Mouse (Mus musculus) gastrocnemius, postnatal 25 days (tissue): ENCODE results near the gene Klhdc4. TPM values are rescaled to one million over a fixed set of nuclear protein-coding genes. Genes with fewer than 3 reads are reported as not detected.

Experiments
- DNase-seq: peaks from one replicate; pipeline ENCODE4 v3.0.0; 2022
- long read RNA-seq, 2 experiments: library from polyadenylated mRNA; stranded (forward); transcript quantifications; one replicate each; pipeline ENCODE4 v2.0.0; 2021
- total RNA-seq, 2 experiments: library from RNA; stranded (reverse); gene quantifications; 1 replicate in 1 of 2; 2 replicates in 1 of 2; pipeline ENCODE4 v1.2.3; 2021

Gene Klhdc4
- 1 to 10 TPM; 8.1 to 9.1 TPM for total RNA-seq
- long read RNA-seq, experiment 1, transcript Klhdc4-201 (12 exons, 2,078 nt): major isoform, 7 of 11 reads
- long read RNA-seq, experiment 1, partial matches to known transcripts: 3 of 11 reads
- long read RNA-seq, experiment 1, other reads (novel, unspliced or antisense): 1 of 11 reads
- long read RNA-seq, experiment 2, partial matches to known transcripts: 1 of 4 reads
- long read RNA-seq, experiment 2, other reads (novel, unspliced or antisense): 0 of 4 reads

GRCm38 (mm10) chr8:121829048-121829776 is at the start of gene Klhdc4:
TSS of gene Klhdc4 (minus strand) at chr8:121829569.
- peak; percentile 79 for DNase-seq

- no peak for DNase-seq
These were observed 48.6 kb upstream of the Klhdc4 start for GRCm38 (mm10) chr8:121877828-121878480.

- no peak for DNase-seq
These were observed 47.8 kb upstream of the Klhdc4 start for GRCm38 (mm10) chr8:121877212-121877611.

- no peak for DNase-seq
These were observed 46.1 kb upstream of the Klhdc4 start for GRCm38 (mm10) chr8:121875517-121875916.

- no peak for DNase-seq
These were observed 45.7 kb upstream of the Klhdc4 start for GRCm38 (mm10) chr8:121875045-121875444.

GRCm38 (mm10) chr8:121874031-121874430 is 44.7 kb upstream of the Klhdc4 start:
- DNase-seq: peak; percentile 60

GRCm38 (mm10) chr8:121871833-121872440 is 42.6 kb upstream of the Klhdc4 start:
- DNase-seq: no peak

- DNase-seq: no peak
These were observed 40.8 kb upstream of the Klhdc4 start for GRCm38 (mm10) chr8:121870190-121870589.

- DNase-seq: no peak
These were observed 39.5 kb upstream of the Klhdc4 start for GRCm38 (mm10) chr8:121868896-121869295.

- DNase-seq: no peak
These were observed 38.8 kb upstream of the Klhdc4 start for GRCm38 (mm10) chr8:121868196-121868595.

- DNase-seq: no peak
These were observed 36.0 kb upstream of the Klhdc4 start for GRCm38 (mm10) chr8:121865356-121865755.

- DNase-seq: no peak
These were observed 32.6 kb upstream of the Klhdc4 start for GRCm38 (mm10) chr8:121861806-121862548.

GRCm38 (mm10) chr8:121861276-121861675 is 31.9 kb upstream of the Klhdc4 start:
- DNase-seq: no peak

- DNase-seq: no peak
These were observed 28.4 kb upstream of the Klhdc4 start for GRCm38 (mm10) chr8:121857747-121858146.

- peak; percentile 79 for DNase-seq
These were observed 28.0 kb upstream of the Klhdc4 start for GRCm38 (mm10) chr8:121857331-121857730.

GRCm38 (mm10) chr8:121856071-121856746 is 26.8 kb upstream of the Klhdc4 start:
- DNase-seq: no peak

GRCm38 (mm10) chr8:121853586-121853985 is 24.2 kb upstream of the Klhdc4 start:
- DNase-seq: no peak

GRCm38 (mm10) chr8:121852464-121852863 is 23.1 kb upstream of the Klhdc4 start:
- no peak for DNase-seq

GRCm38 (mm10) chr8:121851716-121852115 is 22.3 kb upstream of the Klhdc4 start:
- DNase-seq: no peak

GRCm38 (mm10) chr8:121850821-121851470 is 21.6 kb upstream of the Klhdc4 start:
- DNase-seq: peak; percentile 91

- no peak for DNase-seq
These were observed 21.1 kb upstream of the Klhdc4 start for GRCm38 (mm10) chr8:121850436-121850820.
